Mouse (Mus musculus): ENCODE data around the gene Kcnip1.

DNA sequence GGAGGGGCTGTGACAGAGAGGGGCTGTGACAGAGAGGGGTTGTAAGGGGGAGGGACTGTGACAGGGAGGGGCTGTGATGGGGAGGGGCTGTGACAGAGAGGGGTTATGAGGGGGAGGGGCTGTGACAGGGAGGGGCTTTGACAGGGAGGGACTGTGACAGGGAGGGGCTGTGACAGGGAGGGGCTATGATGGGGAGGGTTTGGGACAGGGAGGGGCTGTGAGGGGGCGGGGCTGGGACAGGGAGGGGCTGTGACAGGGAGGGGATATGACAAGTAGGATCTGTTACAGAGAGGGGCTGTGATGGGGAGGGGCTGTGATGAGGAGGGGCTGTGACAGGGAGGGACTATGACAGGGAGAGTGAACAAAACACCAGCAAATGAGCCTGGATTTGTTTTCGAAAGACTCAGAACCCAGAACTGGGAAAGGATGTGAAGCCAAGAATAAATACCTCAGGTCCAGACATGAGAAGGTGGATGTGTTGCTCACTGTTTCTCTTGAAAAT is 290.9 kb downstream of the Kcnip1 start:
- TF ChIP-seq CTCF (IDR thresholded peaks at IDR 0.05; ENCODE audit: extremely low read depth, insufficient read depth, low read length) (no peak), POLR2A (IDR thresholded peaks at IDR 0.05; ENCODE audit: extremely low read depth, insufficient read depth, low read length) (no peak)
